Mouse (Mus musculus): ENCODE measurements around the gene Fndc3b. TPM values are rescaled to one million over a fixed set of nuclear protein-coding genes. Genes with fewer than 3 reads are reported as not detected.

Fndc3b gene
- polyA plus RNA-seq, 1 experiment from 2014 or later, result 13.3 TPM

DNA sequence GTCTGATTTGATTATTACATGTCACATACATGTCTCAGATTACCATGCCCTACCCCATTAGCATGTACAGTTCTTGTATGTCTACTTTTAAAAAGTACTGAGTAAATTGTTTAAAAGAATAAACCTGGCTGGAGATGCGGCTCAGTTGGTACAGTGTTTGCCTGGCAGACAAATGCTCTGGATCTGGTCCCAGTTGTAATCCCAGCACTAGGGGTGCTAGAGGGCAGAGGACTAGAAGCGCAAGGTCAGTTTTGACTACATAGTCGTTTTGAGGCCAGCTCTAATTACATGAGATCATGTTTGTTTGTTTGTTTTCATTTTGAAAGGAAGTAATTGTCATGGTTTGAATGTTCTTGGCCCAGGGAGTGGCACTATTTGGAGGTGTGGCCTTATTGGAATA is 326.3 kb downstream of the Fndc3b start:
- ATAC-seq, result no peak
- H3K9ac ChIP-seq (ENCODE audit: low read depth, low read length), result no peak overlapping the region
- WGBS, result 65% methylated on average over 3 of the region's 3 CpGs
- H3K36me3 ChIP-seq (ENCODE audit: control insufficient read depth, insufficient read depth), result no peaks in the 10 kb centered on the region
- H3K27me3 ChIP-seq (replicated peaks; ENCODE audit: control insufficient read depth, insufficient read depth, low read length), result no peaks in the 10 kb centered on the region
- H3K27ac ChIP-seq (ENCODE audit: low read depth, low read length), result no peak overlapping the region
- peak; percentile 46; the same call in 1 of the 2 replicates for TF ChIP-seq CTCF (IDR thresholded peaks at IDR 0.05; ENCODE audit: low read depth)
- H3K4me3 ChIP-seq (ENCODE audit: low read depth, low read length), result no peak overlapping the region
- no peak overlapping the region for H3K4me2 ChIP-seq (replicated peaks; ENCODE audit: low read depth)
- no peaks in the 10 kb centered on the region for H3K4me1 ChIP-seq (replicated peaks; ENCODE audit: control insufficient read depth, insufficient read depth, low read length)
- no peaks in the 10 kb centered on the region for H3K9me3 ChIP-seq (ENCODE audit: control insufficient read depth)

DNA sequence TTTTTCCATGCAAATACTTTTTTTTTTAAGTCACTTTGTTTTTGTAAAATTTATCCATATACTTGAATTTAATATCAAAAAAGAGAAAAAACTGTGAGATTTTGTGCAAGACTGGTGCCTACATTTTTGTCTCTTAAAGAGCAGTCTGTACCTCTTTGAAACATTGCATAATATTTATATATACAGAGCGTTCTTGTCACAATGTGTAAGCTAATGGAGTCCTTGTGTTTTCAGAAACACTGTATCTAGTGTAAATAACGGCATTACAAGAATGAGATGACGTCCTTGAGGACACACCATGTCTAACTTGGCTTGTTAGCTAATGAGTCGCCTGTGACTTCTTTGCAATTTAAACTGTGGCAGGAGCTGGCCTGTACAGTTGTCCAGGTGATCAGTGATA is 333.2 kb downstream of the Fndc3b start:
- WGBS, result 48% methylated on average over 4 of the region's 4 CpGs
- peaks cover 10% of the 10 kb centered on the region for H3K27me3 ChIP-seq (replicated peaks; ENCODE audit: control insufficient read depth, insufficient read depth, low read length)
- ATAC-seq, result no peak
- H3K4me1 ChIP-seq (replicated peaks; ENCODE audit: control insufficient read depth, insufficient read depth, low read length), result no peaks in the 10 kb centered on the region
- no peak overlapping the region for H3K4me2 ChIP-seq (replicated peaks; ENCODE audit: low read depth)
- H3K27ac ChIP-seq (ENCODE audit: low read depth, low read length), result no peak overlapping the region
- H3K36me3 ChIP-seq (ENCODE audit: control insufficient read depth, insufficient read depth), result no peaks in the 10 kb centered on the region
- TF ChIP-seq CTCF (IDR thresholded peaks at IDR 0.05; ENCODE audit: low read depth), result no peak
- no peak overlapping the region for H3K9ac ChIP-seq (ENCODE audit: low read depth, low read length)
- H3K4me3 ChIP-seq (ENCODE audit: low read depth, low read length), result no peak overlapping the region
- H3K9me3 ChIP-seq (ENCODE audit: control insufficient read depth), result no peaks in the 10 kb centered on the region

DNA sequence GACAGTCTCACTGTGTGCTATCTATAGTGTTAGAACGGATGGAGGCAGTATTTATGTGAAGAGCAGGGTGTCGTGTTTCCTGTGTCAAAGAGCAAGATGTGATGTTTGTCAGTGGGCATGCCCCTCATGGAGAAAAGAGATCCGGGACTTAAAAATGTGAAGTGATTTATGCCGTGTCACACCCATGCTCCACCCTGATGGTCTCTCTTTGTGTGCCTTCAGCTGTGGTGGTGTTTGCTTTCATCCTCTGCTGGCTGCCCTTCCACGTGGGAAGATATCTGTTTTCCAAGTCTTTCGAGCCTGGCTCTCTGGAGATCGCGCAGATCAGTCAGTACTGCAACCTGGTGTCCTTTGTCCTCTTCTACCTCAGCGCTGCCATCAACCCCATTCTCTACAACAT is 336.7 kb downstream of the Fndc3b start:
- Histone ChIP-seq H3K4me3 (ENCODE audit: low read depth, low read length) (no peak overlapping the region), H3K27ac (ENCODE audit: low read depth, low read length) (no peak overlapping the region), H3K27me3 (replicated peaks; ENCODE audit: control insufficient read depth, insufficient read depth, low read length) (peaks cover 40% of the 10 kb centered on the region), H3K9ac (ENCODE audit: low read depth, low read length) (no peak overlapping the region), H3K36me3 (ENCODE audit: control insufficient read depth, insufficient read depth) (no peaks in the 10 kb centered on the region), H3K4me1 (replicated peaks; ENCODE audit: control insufficient read depth, insufficient read depth, low read length) (no peaks in the 10 kb centered on the region), H3K4me2 (replicated peaks; ENCODE audit: low read depth) (no peak overlapping the region), H3K9me3 (ENCODE audit: control insufficient read depth) (no peaks in the 10 kb centered on the region)
- TF ChIP-seq CTCF (IDR thresholded peaks at IDR 0.05; ENCODE audit: low read depth), result no peak
- ATAC-seq, result no peak
- 35% methylated on average over 9 of the region's 9 CpGs for WGBS

DNA sequence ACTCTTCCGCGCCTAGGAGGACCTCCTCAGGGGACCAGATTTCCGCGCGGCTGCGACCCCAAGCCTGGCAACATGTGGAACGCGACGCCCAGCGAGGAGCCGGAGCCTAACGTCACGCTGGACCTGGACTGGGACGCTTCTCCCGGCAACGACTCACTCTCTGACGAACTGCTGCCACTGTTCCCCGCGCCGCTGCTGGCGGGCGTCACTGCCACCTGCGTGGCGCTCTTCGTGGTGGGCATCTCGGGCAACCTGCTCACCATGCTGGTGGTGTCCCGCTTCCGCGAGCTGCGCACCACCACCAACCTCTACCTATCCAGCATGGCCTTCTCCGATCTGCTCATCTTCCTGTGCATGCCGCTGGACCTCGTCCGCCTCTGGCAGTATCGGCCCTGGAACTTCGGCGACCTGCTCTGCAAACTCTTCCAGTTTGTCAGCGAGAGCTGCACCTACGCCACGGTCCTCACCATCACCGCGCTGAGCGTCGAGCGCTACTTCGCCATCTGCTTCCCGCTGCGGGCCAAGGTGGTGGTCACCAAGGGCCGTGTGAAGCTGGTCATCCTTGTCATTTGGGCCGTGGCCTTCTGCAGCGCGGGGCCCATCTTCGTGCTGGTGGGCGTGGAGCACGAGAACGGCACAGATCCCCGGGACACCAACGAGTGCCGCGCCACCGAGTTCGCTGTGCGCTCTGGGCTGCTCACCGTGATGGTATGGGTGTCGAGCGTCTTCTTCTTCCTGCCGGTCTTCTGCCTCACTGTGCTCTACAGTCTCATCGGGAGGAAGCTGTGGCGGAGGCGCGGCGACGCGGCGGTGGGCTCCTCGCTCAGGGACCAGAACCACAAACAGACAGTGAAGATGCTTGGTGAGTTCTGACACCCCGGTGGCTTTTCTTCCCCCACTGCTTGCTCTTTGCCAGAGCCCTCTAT is 339.1 kb downstream of the Fndc3b start:
- 3% methylated on average over 77 of the region's 77 CpGs for WGBS
- no peaks in the 10 kb centered on the region for H3K4me1 ChIP-seq (replicated peaks; ENCODE audit: control insufficient read depth, insufficient read depth, low read length)
- no peaks in the 10 kb centered on the region for H3K36me3 ChIP-seq (ENCODE audit: control insufficient read depth, insufficient read depth)
- peak overlapping the region; percentile 24; the same call in 1 of the 2 replicates for H3K4me2 ChIP-seq (replicated peaks; ENCODE audit: low read depth)
- no peak overlapping the region for H3K27ac ChIP-seq (ENCODE audit: low read depth, low read length)
- H3K9ac ChIP-seq (ENCODE audit: low read depth, low read length), result no peak overlapping the region
- H3K4me3 ChIP-seq (ENCODE audit: low read depth, low read length), result no peak overlapping the region
- H3K9me3 ChIP-seq (ENCODE audit: control insufficient read depth), result no peaks in the 10 kb centered on the region
- H3K27me3 ChIP-seq (replicated peaks; ENCODE audit: control insufficient read depth, insufficient read depth, low read length), result peaks cover 38% of the 10 kb centered on the region
- TF ChIP-seq CTCF (IDR thresholded peaks at IDR 0.05; ENCODE audit: low read depth), result no peak
- no peak for ATAC-seq

DNA sequence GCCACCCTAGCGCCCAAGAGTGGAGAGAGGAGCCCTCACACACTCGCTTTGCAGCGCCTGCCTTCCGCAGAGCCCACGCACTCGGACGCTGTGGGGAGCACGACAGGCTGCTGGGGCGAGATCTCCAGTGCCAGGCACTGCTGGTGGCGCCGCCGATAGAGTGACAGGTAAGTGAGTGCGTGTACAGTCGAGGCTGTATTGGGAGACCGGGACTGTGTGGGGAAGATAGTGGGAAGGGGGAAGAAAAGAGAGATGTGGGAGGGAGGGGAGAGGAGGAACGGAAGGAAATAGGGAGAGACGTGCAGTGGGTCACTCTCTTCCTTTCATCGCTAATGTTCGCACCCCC is 339.9 kb downstream of the Fndc3b start, which contains the start of gene Ghsr:
Gene Ghsr, plus strand, starts transcription at position 76 of the 346 bp plus-strand sequence.
- H3K9me3 ChIP-seq (ENCODE audit: control insufficient read depth), result no peaks in the 10 kb centered on the region
- H3K9ac ChIP-seq (ENCODE audit: low read depth, low read length), result no peak within 1 kb of the TSS
- TF ChIP-seq CTCF (IDR thresholded peaks at IDR 0.05; ENCODE audit: low read depth), result no peak
- H3K4me2 ChIP-seq (replicated peaks; ENCODE audit: low read depth), result peak within 1 kb of the TSS; percentile 24; the same call in 1 of the 2 replicates
- H3K36me3 ChIP-seq (ENCODE audit: control insufficient read depth, insufficient read depth), result no peaks in the 10 kb centered on the region
- peaks cover 38% of the 10 kb centered on the region for H3K27me3 ChIP-seq (replicated peaks; ENCODE audit: control insufficient read depth, insufficient read depth, low read length)
- no peak for ATAC-seq
- H3K4me1 ChIP-seq (replicated peaks; ENCODE audit: control insufficient read depth, insufficient read depth, low read length), result no peaks in the 10 kb centered on the region
- no peak within 1 kb of the TSS for H3K4me3 ChIP-seq (ENCODE audit: low read depth, low read length)
- H3K27ac ChIP-seq (ENCODE audit: low read depth, low read length), result no peak within 1 kb of the TSS
- 4% methylated on average over 19 of the region's 19 CpGs for WGBS

DNA sequence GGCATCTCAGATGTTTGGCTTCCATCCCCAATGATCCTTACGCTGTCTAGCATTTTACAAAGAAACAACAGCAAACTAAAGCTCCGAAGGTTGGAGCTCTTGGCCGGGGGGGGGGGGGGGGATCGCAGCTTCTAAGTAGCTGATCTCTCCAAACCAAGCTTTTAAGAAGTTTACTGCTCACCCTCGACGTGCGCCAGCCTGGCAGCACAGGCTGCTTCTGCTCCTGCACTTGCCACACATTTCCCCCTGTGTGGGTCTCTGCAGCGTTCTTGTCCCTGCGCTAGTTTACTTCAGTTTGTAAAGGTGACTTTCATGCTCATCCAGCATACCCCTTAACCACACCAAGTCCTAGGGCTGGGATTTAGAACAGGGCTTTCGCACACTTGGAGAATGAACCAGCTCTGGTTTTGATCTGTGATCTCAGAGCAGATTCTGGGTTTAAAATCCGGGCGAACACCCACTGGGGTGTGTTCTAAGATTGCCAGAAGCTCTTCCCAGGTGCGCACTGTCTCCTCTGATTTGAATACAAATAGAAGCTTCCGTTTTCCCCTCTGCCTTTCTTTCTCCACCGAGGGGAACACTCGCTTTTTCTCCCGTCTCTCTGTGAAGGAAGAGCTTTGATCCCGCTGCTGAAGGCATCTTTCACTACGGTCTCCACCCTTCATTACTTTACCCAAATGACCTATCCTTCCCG is 340.4 kb downstream of the Fndc3b start:
- Histone ChIP-seq H3K9ac (ENCODE audit: low read depth, low read length) (no peak overlapping the region), H3K36me3 (ENCODE audit: control insufficient read depth, insufficient read depth) (no peaks in the 10 kb centered on the region), H3K27me3 (replicated peaks; ENCODE audit: control insufficient read depth, insufficient read depth, low read length) (peaks cover 38% of the 10 kb centered on the region), H3K4me2 (replicated peaks; ENCODE audit: low read depth) (no peak overlapping the region), H3K4me3 (ENCODE audit: low read depth, low read length) (no peak overlapping the region), H3K27ac (ENCODE audit: low read depth, low read length) (no peak overlapping the region), H3K4me1 (replicated peaks; ENCODE audit: control insufficient read depth, insufficient read depth, low read length) (no peaks in the 10 kb centered on the region), H3K9me3 (ENCODE audit: control insufficient read depth) (no peaks in the 10 kb centered on the region)
- no peak for TF ChIP-seq CTCF (IDR thresholded peaks at IDR 0.05; ENCODE audit: low read depth)
- no peak for ATAC-seq
- 10% methylated on average over 20 of the region's 20 CpGs for WGBS
